Mouse (Mus musculus): ENCODE results near the gene Ugp2. TPM values are rescaled to one million over a fixed set of nuclear protein-coding genes. Genes with fewer than 3 reads are reported as not detected.
A peak's percentile ranks its signal among the peaks of the same experiment; 100 is the strongest.
"Not testable (repeated sequence)": the region's sequence is repeated elsewhere in the genome, so short reads cannot be mapped to it uniquely, and the experiment has no call there.

The Ugp2 gene
- polyA plus RNA-seq, 1 experiment = 21.7 TPM

DNA sequence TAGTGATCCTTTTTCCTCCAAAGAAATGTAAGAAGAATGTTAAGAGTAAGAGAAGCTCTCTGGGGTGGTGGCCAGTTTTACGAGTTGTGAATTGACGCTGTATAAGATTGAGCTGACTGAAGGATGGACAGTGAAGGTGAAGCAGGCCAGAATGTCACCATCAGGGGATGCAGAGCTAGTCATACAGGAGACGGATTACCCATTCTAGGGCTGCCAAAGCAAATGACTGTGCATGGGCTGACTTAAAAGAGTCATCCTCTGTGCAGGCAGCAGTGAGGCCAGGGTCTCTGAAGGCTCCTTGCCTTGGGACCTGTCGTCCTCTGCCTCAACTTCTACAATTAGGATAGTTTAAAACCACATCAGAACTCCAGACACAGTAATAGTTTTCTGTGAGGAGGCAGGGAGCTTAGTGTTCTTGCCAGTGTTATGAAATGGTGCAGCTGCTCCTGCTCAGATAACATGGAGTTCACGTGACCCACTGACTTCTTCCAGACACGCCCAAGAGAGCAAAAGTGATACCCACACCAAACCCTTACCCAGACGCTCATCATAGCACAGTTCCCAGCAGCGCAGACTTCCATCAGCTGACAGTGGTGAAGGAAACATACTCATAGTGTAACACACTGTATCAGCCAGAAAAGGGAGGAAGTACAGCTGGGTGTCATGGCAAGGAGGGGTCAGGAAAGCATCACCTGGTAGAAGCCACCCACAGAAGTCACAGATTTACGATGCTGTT lies 56.9 kb downstream of the Ugp2 start:
- peaks cover 2% of the 10 kb centered on the region for H3K36me3 ChIP-seq (ENCODE audit: control insufficient read depth, insufficient read depth, low read length)
- WGBS = 66% methylated on average over 9 of the region's 9 CpGs
- no peaks in the 10 kb centered on the region for H3K4me1 ChIP-seq (ENCODE audit: control insufficient read depth, insufficient read depth, low read length)
- no peak overlapping the region for H3K4me3 ChIP-seq (ENCODE audit: insufficient read depth, low read depth, low read length)
- no peaks in the 10 kb centered on the region for H3K27me3 ChIP-seq (replicated peaks; ENCODE audit: control insufficient read depth, insufficient read depth, low read length)
- no peak overlapping the region for H3K27ac ChIP-seq (ENCODE audit: insufficient read depth, low read depth, low read length)
- DNase-seq = no peak
- TF ChIP-seq POLR2A (IDR thresholded peaks at IDR 0.05; ENCODE audit: low read depth, low read length) (no peak), CTCF (conservative IDR thresholded peaks at IDR 0.05; ENCODE audit: insufficient read depth, insufficient read length, low read depth, low read length) (no peak)

DNA sequence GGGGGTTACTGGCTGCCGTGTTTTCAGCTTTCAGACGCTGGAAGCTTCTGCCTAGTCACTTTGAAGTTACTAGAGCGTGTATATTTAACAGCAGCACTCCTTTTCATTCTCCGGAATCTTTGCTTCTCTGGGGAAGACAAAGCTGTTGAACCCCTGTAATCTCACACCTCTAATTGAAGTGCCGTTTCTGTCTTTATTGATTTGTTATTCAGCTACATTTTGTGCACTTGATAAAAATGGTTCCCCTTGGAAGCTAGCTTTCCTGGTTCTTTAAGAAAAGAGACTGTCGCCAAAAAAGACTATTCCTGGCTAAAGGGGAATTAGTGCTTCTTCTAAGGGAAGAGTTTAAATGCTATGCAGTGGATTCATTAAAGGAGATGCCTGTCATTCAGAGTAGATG lies 61.5 kb downstream of the Ugp2 start:
- no peaks in the 10 kb centered on the region for H3K4me1 ChIP-seq (ENCODE audit: control insufficient read depth, insufficient read depth, low read length)
- H3K4me3 ChIP-seq (ENCODE audit: insufficient read depth, low read depth, low read length) = no peak overlapping the region
- H3K36me3 ChIP-seq (ENCODE audit: control insufficient read depth, insufficient read depth, low read length) = peaks cover 1% of the 10 kb centered on the region
- H3K27ac ChIP-seq (ENCODE audit: insufficient read depth, low read depth, low read length) = no peak overlapping the region
- TF ChIP-seq CTCF (conservative IDR thresholded peaks at IDR 0.05; ENCODE audit: insufficient read depth, insufficient read length, low read depth, low read length) (no peak), POLR2A (IDR thresholded peaks at IDR 0.05; ENCODE audit: low read depth, low read length) (no peak)
- no peak for DNase-seq
- no peaks in the 10 kb centered on the region for H3K27me3 ChIP-seq (replicated peaks; ENCODE audit: control insufficient read depth, insufficient read depth, low read length)
- 62% methylated on average over 6 of the region's 6 CpGs for WGBS

DNA sequence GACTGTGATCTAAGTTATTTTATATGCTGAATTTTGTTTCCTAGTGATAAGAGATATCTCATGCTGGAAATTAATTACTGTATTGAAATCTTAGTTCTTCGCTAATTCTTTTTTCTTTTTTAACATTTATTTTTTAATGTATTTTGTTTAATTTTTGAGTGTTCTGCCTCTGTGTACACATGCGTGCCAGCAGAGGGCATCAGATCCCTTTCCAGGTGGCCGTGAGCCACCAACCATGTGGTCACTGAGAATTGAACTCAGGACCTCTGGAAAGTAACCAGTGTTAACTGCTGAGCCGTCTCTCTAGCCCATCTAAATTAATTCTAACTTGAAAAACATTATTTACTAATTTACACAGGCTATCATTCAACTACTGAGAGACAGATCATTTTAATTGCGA lies 62.9 kb downstream of the Ugp2 start:
- Histone ChIP-seq H3K4me1 (ENCODE audit: control insufficient read depth, insufficient read depth, low read length) (no peaks in the 10 kb centered on the region), H3K4me3 (ENCODE audit: insufficient read depth, low read depth, low read length) (no peak overlapping the region), H3K27me3 (replicated peaks; ENCODE audit: control insufficient read depth, insufficient read depth, low read length) (no peaks in the 10 kb centered on the region), H3K27ac (ENCODE audit: insufficient read depth, low read depth, low read length) (no peak overlapping the region), H3K36me3 (ENCODE audit: control insufficient read depth, insufficient read depth, low read length) (peaks cover 1% of the 10 kb centered on the region; the same call in 1 of the 2 replicates)
- peak; percentile 28 for DNase-seq
- no peak for TF ChIP-seq POLR2A (IDR thresholded peaks at IDR 0.05; ENCODE audit: low read depth, low read length)
- peak; percentile 78 for TF ChIP-seq CTCF (conservative IDR thresholded peaks at IDR 0.05; ENCODE audit: insufficient read depth, insufficient read length, low read depth, low read length)
- 78% methylated on average over 5 of the region's 5 CpGs for whole genome bisulfite sequencing

DNA sequence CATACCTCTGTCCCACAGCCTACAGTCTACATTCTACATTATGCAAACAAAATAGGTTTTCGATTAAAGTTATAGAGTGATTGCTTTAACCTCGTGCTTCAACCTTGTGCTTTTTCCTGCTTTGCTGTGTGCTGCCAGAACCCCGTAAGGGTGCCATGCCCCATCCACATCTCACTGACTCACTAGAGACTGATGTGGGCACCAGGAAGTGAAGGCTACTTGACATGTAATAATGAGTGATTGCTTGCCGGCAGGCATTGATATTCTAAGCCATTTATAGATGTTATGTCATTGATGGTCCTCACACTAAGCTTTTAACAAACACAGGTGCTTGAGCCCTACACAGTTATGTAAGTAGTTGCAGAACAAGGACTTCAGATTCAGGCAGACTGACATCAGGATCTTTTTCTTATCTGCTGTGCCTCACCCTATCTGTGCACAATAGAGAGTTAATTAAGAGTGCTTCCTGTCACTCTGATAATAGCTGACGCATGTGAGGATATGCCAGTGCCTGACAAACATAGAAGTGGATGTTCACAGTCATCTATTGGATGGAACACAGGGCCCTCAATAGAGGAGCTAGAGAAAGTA lies 63.8 kb downstream of the Ugp2 start:
- 82% methylated on average over 5 of the region's 5 CpGs for WGBS
- no peak for DNase-seq
- no peak overlapping the region for H3K27ac ChIP-seq (ENCODE audit: insufficient read depth, low read depth, low read length)
- peaks cover 1% of the 10 kb centered on the region; the same call in 1 of the 2 replicates for H3K36me3 ChIP-seq (ENCODE audit: control insufficient read depth, insufficient read depth, low read length)
- H3K4me3 ChIP-seq (ENCODE audit: insufficient read depth, low read depth, low read length) = no peak overlapping the region
- no peaks in the 10 kb centered on the region for H3K4me1 ChIP-seq (ENCODE audit: control insufficient read depth, insufficient read depth, low read length)
- no peaks in the 10 kb centered on the region for H3K27me3 ChIP-seq (replicated peaks; ENCODE audit: control insufficient read depth, insufficient read depth, low read length)
- no peak for TF ChIP-seq POLR2A (IDR thresholded peaks at IDR 0.05; ENCODE audit: low read depth, low read length)
- TF ChIP-seq CTCF (conservative IDR thresholded peaks at IDR 0.05; ENCODE audit: insufficient read depth, insufficient read length, low read depth, low read length) = no peak

DNA sequence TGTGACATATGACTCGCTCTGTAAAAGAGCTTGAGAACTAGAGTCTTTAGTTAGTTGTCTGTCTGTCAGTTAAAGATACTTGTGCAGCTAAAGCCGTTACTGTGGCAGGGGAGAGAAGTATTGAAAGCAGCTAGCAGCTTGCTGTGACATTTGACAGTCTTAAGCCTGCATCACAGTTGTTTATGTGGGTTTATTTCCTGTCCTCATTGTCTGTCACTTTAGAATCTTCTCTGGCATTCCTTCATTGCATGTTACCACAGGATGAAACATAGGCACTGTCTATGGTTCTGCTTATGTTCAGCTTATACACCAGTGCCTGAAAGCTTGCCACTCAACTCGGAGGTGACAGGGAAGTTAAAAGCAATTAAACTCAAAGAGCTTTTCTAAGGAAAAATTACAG lies 67.4 kb downstream of the Ugp2 start:
- TF ChIP-seq POLR2A (IDR thresholded peaks at IDR 0.05; ENCODE audit: low read depth, low read length) (no peak), CTCF (conservative IDR thresholded peaks at IDR 0.05; ENCODE audit: insufficient read depth, insufficient read length, low read depth, low read length) (no peak)
- 76% methylated on average over 3 of the region's 3 CpGs for WGBS
- no peaks in the 10 kb centered on the region for H3K4me1 ChIP-seq (ENCODE audit: control insufficient read depth, insufficient read depth, low read length)
- H3K27me3 ChIP-seq (replicated peaks; ENCODE audit: control insufficient read depth, insufficient read depth, low read length) = no peaks in the 10 kb centered on the region
- H3K36me3 ChIP-seq (ENCODE audit: control insufficient read depth, insufficient read depth, low read length) = peaks cover 3% of the 10 kb centered on the region
- no peak overlapping the region for H3K4me3 ChIP-seq (ENCODE audit: insufficient read depth, low read depth, low read length)
- no peak for DNase-seq
- H3K27ac ChIP-seq (ENCODE audit: insufficient read depth, low read depth, low read length) = no peak overlapping the region

DNA sequence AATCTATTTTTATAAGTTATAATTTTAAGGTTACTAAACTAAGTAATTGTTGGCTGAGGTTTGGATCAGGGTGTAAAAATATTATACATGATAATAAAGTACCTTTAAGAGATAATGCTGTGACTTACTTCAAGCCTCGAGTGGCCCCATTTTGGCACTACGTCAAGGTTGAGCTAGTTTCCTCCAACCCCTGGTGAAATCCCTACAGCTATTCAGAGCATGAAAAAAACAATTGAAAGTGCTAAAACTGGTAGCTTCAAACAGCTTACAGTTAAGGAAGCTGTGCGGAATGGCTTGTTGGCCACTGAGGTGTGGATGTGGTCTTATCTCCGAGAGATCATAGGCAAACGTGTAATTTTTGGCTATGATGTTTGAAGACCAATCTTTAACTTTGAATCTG lies 75.5 kb downstream of the Ugp2 start:
- no peaks in the 10 kb centered on the region for H3K4me1 ChIP-seq (ENCODE audit: control insufficient read depth, insufficient read depth, low read length)
- no peak overlapping the region for H3K27ac ChIP-seq (ENCODE audit: insufficient read depth, low read depth, low read length)
- peaks cover 4% of the 10 kb centered on the region for H3K36me3 ChIP-seq (ENCODE audit: control insufficient read depth, insufficient read depth, low read length)
- no peak overlapping the region for H3K4me3 ChIP-seq (ENCODE audit: insufficient read depth, low read depth, low read length)
- TF ChIP-seq POLR2A (IDR thresholded peaks at IDR 0.05; ENCODE audit: low read depth, low read length) (no peak), CTCF (conservative IDR thresholded peaks at IDR 0.05; ENCODE audit: insufficient read depth, insufficient read length, low read depth, low read length) (no peak)
- H3K27me3 ChIP-seq (replicated peaks; ENCODE audit: control insufficient read depth, insufficient read depth, low read length) = no peaks in the 10 kb centered on the region
- 85% methylated on average over 5 of the region's 5 CpGs for WGBS
- no peak for DNase-seq

DNA sequence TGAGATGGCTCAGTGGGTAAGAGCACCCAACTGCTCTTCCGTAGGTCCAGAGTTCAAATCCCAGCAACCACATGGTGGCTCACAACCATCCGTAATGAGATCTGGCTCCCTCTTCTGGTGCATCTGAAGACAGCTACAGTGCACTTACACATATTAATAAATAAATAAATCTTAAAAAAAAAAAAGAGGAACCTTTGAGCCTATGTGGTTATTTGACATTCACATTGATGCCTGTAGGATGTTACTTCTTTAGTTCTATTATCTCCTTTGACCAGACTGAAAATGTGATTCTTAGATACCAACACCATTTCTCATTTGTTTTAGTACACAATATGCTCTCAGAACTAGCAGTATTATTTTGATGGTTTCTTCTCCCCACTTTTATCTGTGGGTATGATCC lies 82.8 kb downstream of the Ugp2 start:
- not testable (repeated sequence) for DNase-seq; H3K27ac ChIP-seq (ENCODE audit: insufficient read depth, low read depth, low read length); H3K4me1 ChIP-seq (ENCODE audit: control insufficient read depth, insufficient read depth, low read length); H3K4me3 ChIP-seq (ENCODE audit: insufficient read depth, low read depth, low read length); H3K36me3 ChIP-seq (ENCODE audit: control insufficient read depth, insufficient read depth, low read length); H3K27me3 ChIP-seq (replicated peaks; ENCODE audit: control insufficient read depth, insufficient read depth, low read length)
- 97% methylated on average over 2 of the region's 2 CpGs for WGBS

Data from kidney, adult 2 months (tissue).